Mouse (Mus musculus): ENCODE data around the gene Sardh.

DNA sequence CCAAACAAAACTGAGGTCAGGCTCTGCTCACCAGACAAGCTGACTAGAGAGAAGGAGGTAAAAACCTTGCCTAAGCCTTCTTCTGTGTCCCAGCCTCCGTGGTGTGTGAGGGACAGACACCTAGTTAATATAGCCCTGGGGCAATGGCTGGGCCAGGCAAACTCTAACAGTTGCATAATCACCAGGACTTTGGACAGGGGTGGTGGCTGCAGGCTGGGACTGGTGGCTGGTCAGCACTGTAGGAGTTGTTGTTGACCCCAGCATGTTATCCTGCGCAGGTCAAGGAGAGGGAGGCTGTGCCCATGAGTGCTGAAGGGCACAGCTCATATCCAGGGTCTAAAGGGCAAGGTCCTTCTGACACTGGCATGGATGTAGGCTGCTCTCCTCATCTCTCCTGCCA lies at the start of gene Sardh:
- no peak for TF ChIP-seq GATA1 (IDR thresholded peaks at IDR 0.05; ENCODE audit: low read length)
- no peak for TF ChIP-seq TAL1 (IDR thresholded peaks at IDR 0.05; ENCODE audit: low read length)
